8 mouse cellular contexts compared by ENCODE assay signal in the genomic region with DNA sequence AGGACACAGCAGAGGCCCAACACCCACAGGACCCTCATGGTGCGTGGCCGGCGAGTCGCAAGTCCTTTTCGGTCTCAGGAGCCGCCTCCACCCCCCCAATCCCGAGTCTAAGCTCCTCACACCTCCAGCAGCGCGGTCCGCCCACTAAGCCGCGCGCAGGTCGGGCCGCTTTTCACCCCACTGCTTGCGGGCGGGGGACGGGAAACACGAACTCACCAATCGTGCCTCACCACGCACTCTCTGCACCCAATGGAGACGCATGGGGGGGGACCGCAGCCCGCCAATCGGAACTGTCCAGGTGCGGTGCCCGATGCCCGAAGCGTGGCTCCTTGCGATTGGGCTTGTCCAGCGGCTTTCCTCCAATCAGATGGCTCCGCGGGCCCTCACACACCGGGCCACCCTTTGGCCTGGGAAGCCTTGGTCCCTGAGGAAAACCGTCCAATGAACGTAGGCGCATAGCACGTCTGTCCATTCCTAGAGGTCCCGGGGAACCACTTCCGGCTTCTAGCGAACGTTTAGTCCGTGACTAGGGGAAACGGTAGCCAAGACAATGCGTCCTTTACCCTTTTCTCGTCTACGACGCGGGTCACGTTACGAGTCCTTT. TPM values are rescaled to one million over a fixed set of nuclear protein-coding genes. Genes with fewer than 3 reads are reported as not detected.
DNase-seq lines count a peak whose midpoint lies in the region; ATAC-seq and TF ChIP-seq lines count a peak whose summit lies in the region.

Gene Hsp90b1, minus strand, starts transcription at position 192 of the 604 bp plus-strand sequence.
Gene Ttc41, plus strand, starts transcription at position 494 of the 604 bp plus-strand sequence.

- no peak for TF ChIP-seq EP300 in heart, adult 2 months (IDR thresholded peaks at IDR 0.05; ENCODE audit: insufficient read depth, low read depth, low read length)

- peak; percentile 95 for TF ChIP-seq POLR2A in heart, adult 2 months (IDR thresholded peaks at IDR 0.05; ENCODE audit: insufficient read depth, low read depth, low read length)

- under 1% methylated on average over 40 of the region's 51 CpGs for WGBS in embryonic facial prominence, embryonic 14.5 days
- WGBS in heart, adult 2 months, result under 1% methylated on average over 51 of the region's 51 CpGs
- WGBS in limb, embryonic 13.5 days, result under 1% methylated on average over 51 of the region's 51 CpGs
- under 1% methylated on average over 50 of the region's 51 CpGs for WGBS in midbrain, embryonic 16.5 days

- H3K27ac ChIP-seq in embryonic facial prominence, embryonic 14.5 days (replicated peaks; ENCODE audit: low read depth, low read length), result peak within 1 kb of the TSS; percentile 97
- H3K27ac ChIP-seq in heart, adult 2 months, result peak within 1 kb of the TSS; percentile 98
- peak within 1 kb of the TSS; percentile 95 for H3K27ac ChIP-seq in limb, embryonic 13.5 days
- peak within 1 kb of the TSS; percentile 95 for H3K27ac ChIP-seq in midbrain, embryonic 16.5 days (ENCODE audit: low read length)

- TF ChIP-seq CTCF in heart, adult 2 months (IDR thresholded peaks at IDR 0.05), result no peak

- DNase-seq in 3T3-L1 (ENCODE audit: low read depth, low spot score), result peak; percentile 100
- peak; percentile 97 to 99 for DNase-seq in adrenal gland, postnatal 4 days (ENCODE audit: low spot score in 2 of 2)
- peak; percentile 100 for DNase-seq in embryonic facial prominence, embryonic 14.5 days (ENCODE audit: low spot score)
- DNase-seq in heart, adult 2 months, result peak; percentile 97 to 100
- peak; percentile 99 to 100 for DNase-seq in kidney, adult 8-10 months
- peak; percentile 91 to 97 for DNase-seq in spleen, postnatal 10 days (ENCODE audit: low spot score in 2 of 2)

- H3K9me3 ChIP-seq in embryonic facial prominence, embryonic 14.5 days (ENCODE audit: control insufficient read depth, low read length), result no peaks in the 10 kb centered on the region
- no peaks in the 10 kb centered on the region for H3K9me3 ChIP-seq in limb, embryonic 13.5 days
- H3K9me3 ChIP-seq in midbrain, embryonic 16.5 days (replicated peaks; ENCODE audit: control insufficient read depth, low read length, poor library complexity, severe bottlenecking), result no peaks in the 10 kb centered on the region

- H3K79me2 ChIP-seq in heart, adult 2 months (replicated peaks; ENCODE audit: control insufficient read depth, insufficient read depth, low read length), result peaks cover 3% of the 10 kb centered on the region

- peak within 1 kb of the TSS; percentile 90 for H3K4me3 ChIP-seq in embryonic facial prominence, embryonic 14.5 days (ENCODE audit: low read depth, low read length)
- H3K4me3 ChIP-seq in heart, adult 2 months, result peak within 1 kb of the TSS; percentile 93
- peak within 1 kb of the TSS; percentile 90 for H3K4me3 ChIP-seq in limb, embryonic 13.5 days
- H3K4me3 ChIP-seq in midbrain, embryonic 16.5 days (ENCODE audit: low read depth, low read length), result peak within 1 kb of the TSS; percentile 59

- H3K27me3 ChIP-seq in embryonic facial prominence, embryonic 14.5 days (replicated peaks; ENCODE audit: control insufficient read depth, insufficient read depth, low read length), result no peaks in the 10 kb centered on the region
- no peaks in the 10 kb centered on the region for H3K27me3 ChIP-seq in heart, adult 2 months (ENCODE audit: control insufficient read depth, insufficient read depth, low read length)
- no peaks in the 10 kb centered on the region for H3K27me3 ChIP-seq in limb, embryonic 13.5 days
- H3K27me3 ChIP-seq in midbrain, embryonic 16.5 days (ENCODE audit: control insufficient read depth, insufficient read depth, low read depth, low read length), result no peaks in the 10 kb centered on the region

- intact Hi-C loops in heart, adult 2 months (cut with DNase I), result loop anchor here (2.0 to 10.0 kb wide), 3 partner anchors 21 to 751 kb away; partner anchors contain the start of gene Rtcb

- H3K36me3 ChIP-seq in embryonic facial prominence, embryonic 14.5 days (ENCODE audit: control insufficient read depth, insufficient read depth, low read length), result peaks cover 38% of the 10 kb centered on the region
- peaks cover 38% of the 10 kb centered on the region for H3K36me3 ChIP-seq in heart, adult 2 months (ENCODE audit: control insufficient read depth, insufficient read depth, low read length)
- H3K36me3 ChIP-seq in limb, embryonic 13.5 days, result peaks cover 34% of the 10 kb centered on the region
- H3K36me3 ChIP-seq in midbrain, embryonic 16.5 days (ENCODE audit: control insufficient read depth, insufficient read depth, low read length), result peaks cover 13% of the 10 kb centered on the region

- H3K4me2 ChIP-seq in embryonic facial prominence, embryonic 14.5 days (ENCODE audit: low read depth, low read length), result peak within 1 kb of the TSS; percentile 94
- H3K4me2 ChIP-seq in limb, embryonic 13.5 days (replicated peaks), result peak within 1 kb of the TSS; percentile 93
- H3K4me2 ChIP-seq in midbrain, embryonic 16.5 days (ENCODE audit: low read length), result peak within 1 kb of the TSS; percentile 88

- peak; percentile 98 for ATAC-seq in embryonic facial prominence, embryonic 14.5 days (ENCODE audit: low read depth)
- ATAC-seq in limb, embryonic 13.5 days (ENCODE audit: low FRiP score, low read depth), result peak; percentile 98
- ATAC-seq in midbrain, embryonic 16.5 days, result peak; percentile 98

- peaks cover 31% of the 10 kb centered on the region for H3K4me1 ChIP-seq in embryonic facial prominence, embryonic 14.5 days (ENCODE audit: control insufficient read depth, insufficient read depth, low read length)
- H3K4me1 ChIP-seq in heart, adult 2 months (ENCODE audit: control insufficient read depth, insufficient read depth, low read length), result peaks cover 8% of the 10 kb centered on the region
- H3K4me1 ChIP-seq in limb, embryonic 13.5 days, result peaks cover 42% of the 10 kb centered on the region
- H3K4me1 ChIP-seq in midbrain, embryonic 16.5 days (ENCODE audit: control insufficient read depth, insufficient read depth, low read length), result peaks cover 38% of the 10 kb centered on the region

- H3K9ac ChIP-seq in embryonic facial prominence, embryonic 14.5 days (ENCODE audit: low read depth, low read length), result peak within 1 kb of the TSS; percentile 97
- H3K9ac ChIP-seq in heart, adult 2 months (ENCODE audit: low read depth, low read length), result peak within 1 kb of the TSS; percentile 79
- peak within 1 kb of the TSS; percentile 96 for H3K9ac ChIP-seq in limb, embryonic 13.5 days
- H3K9ac ChIP-seq in midbrain, embryonic 16.5 days (ENCODE audit: low read depth, low read length), result peak within 1 kb of the TSS; percentile 75

RNA-seq across cellular contexts. Expression of gene Hsp90b1, which starts in this region (rescaled TPM):
- total RNA-seq in adrenal gland, postnatal 4 days (2021), result 100 to 1,000 TPM; 505 to 525 TPM
- 497 and 498 TPM in 2 replicates for polyA plus RNA-seq in embryonic facial prominence, embryonic 14.5 days (2014; fragmentation: Nextera tagmentation; extraction: Ambion mirVana)
- total RNA-seq in heart, adult 2 months (2021), result 100 to 1,000 TPM; 374 to 483 TPM
- polyA plus RNA-seq in heart, adult 2 months (2012; rRNA removed), result 44.4 and 127 TPM in 2 replicates
- 634 and 696 TPM in 2 replicates for polyA plus RNA-seq in limb, embryonic 13.5 days (2015; fragmentation: Nextera tagmentation; extraction: Ambion mirVana)
- 286 and 330 TPM in 2 replicates for polyA plus RNA-seq in midbrain, embryonic 16.5 days (2015; fragmentation: Nextera tagmentation; extraction: Ambion mirVana)

RNA-seq across cellular contexts. Expression of gene Ttc41, which starts in this region (rescaled TPM):
- 1 to 10 TPM; 2.8 to 4.3 TPM for total RNA-seq in adrenal gland, postnatal 4 days (2021)
- polyA plus RNA-seq in embryonic facial prominence, embryonic 14.5 days (2014; fragmentation: Nextera tagmentation; extraction: Ambion mirVana), result 1.1 and 1.6 TPM in 2 replicates
- 1 to 10 TPM; 2.1 to 2.2 TPM for total RNA-seq in heart, adult 2 months (2021)
- 1.2 and 2.1 TPM in 2 replicates for polyA plus RNA-seq in heart, adult 2 months (2012; rRNA removed)
- 1.7 and 2.2 TPM in 2 replicates for polyA plus RNA-seq in limb, embryonic 13.5 days (2015; fragmentation: Nextera tagmentation; extraction: Ambion mirVana)
- polyA plus RNA-seq in midbrain, embryonic 16.5 days (2015; fragmentation: Nextera tagmentation; extraction: Ambion mirVana), result 2.5 and 2.8 TPM in 2 replicates

Comparison
In these comparisons a context has a peak if more than half of its experiments do, and no peak if none do; other contexts are left out.
1. Peak in every context shown above with its lines: DNase-seq, ATAC-seq, H3K4me3 ChIP-seq and H3K27ac ChIP-seq.